Mouse (Mus musculus): Measurements from ENCODE around the gene Aqp2.

DNA sequence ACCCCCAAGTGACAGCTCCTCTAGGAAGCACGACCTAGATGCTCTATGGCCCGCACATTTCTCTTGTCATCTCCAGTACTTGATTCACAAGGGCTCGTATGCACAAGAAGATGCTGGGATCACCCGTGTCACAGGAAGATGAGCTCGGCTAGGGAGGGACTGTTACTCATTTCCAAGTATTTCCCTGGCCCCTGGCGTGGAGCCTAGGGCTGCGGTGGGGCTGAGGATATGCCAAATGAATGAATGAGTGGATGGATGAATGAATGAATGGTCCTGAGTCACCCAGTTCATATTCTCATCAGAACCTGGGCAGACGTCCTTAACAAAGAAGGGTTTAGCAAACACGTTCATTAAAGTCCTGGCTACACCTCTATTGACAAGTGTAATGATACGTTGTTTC lies 18.6 kb upstream of the Aqp2 start:
- TF ChIP-seq CTCF (conservative IDR thresholded peaks at IDR 0.05; ENCODE audit: insufficient read depth, insufficient read length, low read depth, low read length) (no peak), POLR2A (IDR thresholded peaks at IDR 0.05; ENCODE audit: low read depth, low read length) (no peak)
